In the genomic region with DNA sequence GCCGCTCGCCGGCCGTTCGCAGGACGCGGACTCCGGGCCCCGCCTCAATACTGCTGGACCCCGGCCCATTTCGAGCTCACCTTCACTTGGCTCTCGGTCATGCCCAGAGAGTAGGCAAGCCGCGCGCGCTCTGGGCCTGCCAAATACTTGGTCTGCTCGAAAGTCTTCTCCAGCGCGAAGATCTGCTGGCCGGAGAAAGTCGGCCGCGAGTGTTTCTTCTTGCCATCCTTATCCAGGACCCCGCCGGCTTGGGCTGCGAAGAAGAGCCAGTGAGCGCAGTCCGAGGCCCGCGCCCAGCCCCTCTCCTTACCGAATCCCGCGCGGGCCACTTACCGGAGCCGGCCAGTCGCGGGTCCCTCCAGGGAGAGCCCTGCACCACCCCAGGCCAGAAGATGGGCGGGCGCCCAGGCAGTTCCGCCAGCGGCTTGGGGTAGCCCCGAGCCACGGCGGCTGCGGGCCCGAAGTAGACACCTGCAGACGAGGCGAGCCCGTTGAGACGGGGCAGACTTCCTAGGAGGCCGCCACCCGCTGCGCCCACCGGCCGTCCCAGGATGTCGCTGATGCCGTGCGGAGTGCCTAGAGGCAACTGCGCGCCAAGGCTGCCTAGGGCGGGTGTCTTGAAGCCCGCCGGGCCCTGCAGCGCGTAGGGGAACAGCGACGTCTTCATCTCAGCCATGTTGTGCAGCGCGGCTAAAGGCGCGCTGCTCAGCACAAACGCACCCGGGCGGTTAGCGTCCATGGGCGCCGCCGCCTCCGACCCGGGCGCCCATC, we compare ENCODE assay signal across 9 mouse cellular contexts. TPM values are rescaled to one million over a fixed set of nuclear protein-coding genes. Genes with fewer than 3 reads are reported as not detected.
DNase-seq lines count a peak whose midpoint lies in the region; ATAC-seq lines count a peak whose summit lies in the region.
"Had no signal": no experiment of that assay in that cellular context is flagged by ENCODE, and none has a peak within 500 bp of the region (broad histone marks: within the 10 kb centered on the region; RNA-seq: fewer than 3 reads in every experiment).

No protein-coding gene starts in this region.

- H3K27me3 ChIP-seq in forebrain, embryonic 16.5 days (replicated peaks; ENCODE audit: control insufficient read depth, insufficient read depth, low read length) = peaks cover 80% of the 10 kb centered on the region
- H3K27me3 ChIP-seq in neural tube, embryonic 15.5 days (replicated peaks) = peaks cover 99% of the 10 kb centered on the region

- peak overlapping the region; percentile 32 for H3K4me3 ChIP-seq in forebrain, embryonic 16.5 days (replicated peaks; ENCODE audit: low read length)
- H3K4me3 ChIP-seq in neural tube, embryonic 15.5 days (replicated peaks) = peak overlapping the region; percentile 33

- 1% methylated on average over 77 of the region's 82 CpGs for WGBS in forebrain, embryonic 16.5 days
- WGBS in neural tube, embryonic 15.5 days = under 1% methylated on average over 81 of the region's 82 CpGs

- no peaks in the 10 kb centered on the region for H3K9me3 ChIP-seq in forebrain, embryonic 16.5 days (ENCODE audit: control insufficient read depth, low read length)
- H3K9me3 ChIP-seq in neural tube, embryonic 15.5 days (replicated peaks) = no peaks in the 10 kb centered on the region

- H3K36me3 ChIP-seq in forebrain, embryonic 16.5 days (ENCODE audit: control insufficient read depth, insufficient read depth) = no peaks in the 10 kb centered on the region
- no peaks in the 10 kb centered on the region; the same call in 1 of the 2 replicates for H3K36me3 ChIP-seq in neural tube, embryonic 15.5 days

- H3K4me2 ChIP-seq in forebrain, embryonic 16.5 days (ENCODE audit: low read length) = peak overlapping the region; percentile 48
- H3K4me2 ChIP-seq in neural tube, embryonic 15.5 days = peak overlapping the region; percentile 54

- peak; percentile 49 for ATAC-seq in forebrain, embryonic 16.5 days
- ATAC-seq in neural tube, embryonic 15.5 days (ENCODE audit: low FRiP score) = no peak
- no peak for ATAC-seq in activated CD4-positive, CD25-positive, alpha-beta regulatory T cell, adult 4 months

- H3K27ac ChIP-seq in forebrain, embryonic 16.5 days (ENCODE audit: low read length) = no peak overlapping the region
- no peak overlapping the region for H3K27ac ChIP-seq in neural tube, embryonic 15.5 days (replicated peaks)
- H3K27ac ChIP-seq: liver, embryonic 14.5 days had no signal

- peak; percentile 14 to 34 for DNase-seq in layer of hippocampus, postnatal 10 days (ENCODE audit: low spot score in 2 of 2)
- no peak for DNase-seq in layer of hippocampus, postnatal 25 days (ENCODE audit: extremely low spot score in 1 of 2, low spot score in 1 of 2)
- DNase-seq in adrenal gland, postnatal 36 days = peak; percentile 12 to 20
- DNase-seq in kidney, postnatal 4 days = peak; percentile 41 to 60
- no peak for DNase-seq in layer of hippocampus, postnatal 14 days (ENCODE audit: low spot score in 2 of 2)

- peaks cover 29% of the 10 kb centered on the region for H3K4me1 ChIP-seq in forebrain, embryonic 16.5 days (replicated peaks; ENCODE audit: control insufficient read depth, insufficient read depth, low read length)
- peaks cover 37% of the 10 kb centered on the region for H3K4me1 ChIP-seq in neural tube, embryonic 15.5 days

- no peak overlapping the region for H3K9ac ChIP-seq in forebrain, embryonic 16.5 days (replicated peaks; ENCODE audit: low read depth, low read length)
- H3K9ac ChIP-seq in neural tube, embryonic 15.5 days (replicated peaks) = no peak overlapping the region
- H3K9ac ChIP-seq: liver, embryonic 14.5 days had no signal

RNA-seq across cellular contexts. Expression of gene Nkx6-2, which starts 0.6 kb away (rescaled TPM):
- total RNA-seq in layer of hippocampus, postnatal 10 days (2021) = under 1 TPM; 0.29 to 0.37 TPM
- total RNA-seq in layer of hippocampus, postnatal 25 days (2021) = 10 to 100 TPM; 11.2 to 14.6 TPM
- total RNA-seq in adrenal gland, postnatal 36 days (2021) = not detected
- polyA plus RNA-seq in forebrain, embryonic 16.5 days (2015; fragmentation: Nextera tagmentation; extraction: Ambion mirVana) = 1.1 and 1.4 TPM in 2 replicates
- polyA plus RNA-seq in neural tube, embryonic 15.5 days (2015; fragmentation: Nextera tagmentation; extraction: Ambion mirVana) = 6.1 and 7.8 TPM in 2 replicates
- polyA plus RNA-seq in activated CD4-positive, CD25-positive, alpha-beta regulatory T cell, adult 4 months (2017; shearing (Covaris generic)) = not detected
- 1 to 10 TPM; 4.9 to 6.1 TPM for total RNA-seq in layer of hippocampus, postnatal 14 days (2021)
- polyA plus RNA-seq: liver, embryonic 14.5 days had no signal

Comparison
In these comparisons a context has a peak if more than half of its experiments do, and no peak if none do; other contexts are left out.
1. DNase-seq: peak in layer of hippocampus, postnatal 10 days (2 of 2), adrenal gland, postnatal 36 days (2 of 2) and kidney, postnatal 4 days (2 of 2); none in layer of hippocampus, postnatal 25 days (0 of 2) and layer of hippocampus, postnatal 14 days (0 of 2).
2. RNA of gene Nkx6-2, which starts 0.6 kb away (total RNA-seq): 11.2 to 14.6 TPM in layer of hippocampus, postnatal 25 days and 4.9 to 6.1 TPM in layer of hippocampus, postnatal 14 days; 0.29 to 0.37 TPM in layer of hippocampus, postnatal 10 days and not detected in adrenal gland, postnatal 36 days; every median in the first group is over 4 times any median in the second.